Mouse (Mus musculus) thymus, adult 2 months (tissue): ENCODE measurements around the gene Ssna1.

Experiments used
- CTCF ChIP-seq: fragments of 200-500 bp; IDR thresholded peaks from 2 replicates; pipeline ENCODE4 v1.5.1; 2012; ENCODE audit warnings: mild to moderate bottlenecking, control low read depth, low read length, moderate library complexity, borderline replicate concordance; ENCODE audit not compliant: control insufficient read depth, poor library complexity, insufficient read depth; ENCODE audit errors: extremely low read depth
- POLR2A ChIP-seq: fragments of 200-500 bp; IDR thresholded peaks from 2 replicates; pipeline ENCODE4 v1.6.1; 2012; ENCODE audit warnings: mild to moderate bottlenecking, low read length, control low read depth, moderate library complexity; ENCODE audit not compliant: control insufficient read depth, poor library complexity, insufficient read depth; ENCODE audit errors: extremely low read depth

- TF ChIP-seq CTCF (no peak), POLR2A (no peak)
Measured at GRCm38 (mm10) chr2:25320084-25320483, 47.8 kb upstream of the Ssna1 start.
